Mouse (Mus musculus) kidney, adult 8-10 months (tissue): Measurements from ENCODE around the gene Grhpr.

ENCODE experiments used
- DNase-seq, 2 experiments: peaks; one replicate each; pipeline ENCODE4 v3.0.0; 2022

Grhpr gene

GRCm38 (mm10) chr4:45018452-45018980 lies 37.3 kb downstream of the Grhpr start, which contains the start of gene Polr1e:
Gene Polr1e (plus strand): TSS chr4:45018583.
- DNase-seq = peak; percentile 94 to 98

- DNase-seq = no peak
Measured at GRCm38 (mm10) chr4:45019009-45019408, 37.8 kb downstream of the Grhpr start.

GRCm38 (mm10) chr4:45026459-45026858 lies 45.3 kb downstream of the Grhpr start:
- DNase-seq = no peak

GRCm38 (mm10) chr4:45032586-45032985 lies 51.4 kb downstream of the Grhpr start:
- DNase-seq = no peak

- DNase-seq = peak; percentile 81 to 87
Measured at GRCm38 (mm10) chr4:45034693-45035628, 53.8 kb downstream of the Grhpr start.

- no peak for DNase-seq
Measured at GRCm38 (mm10) chr4:45036048-45036447, 54.9 kb downstream of the Grhpr start.

- no peak for DNase-seq
Measured at GRCm38 (mm10) chr4:45036571-45036970, 55.4 kb downstream of the Grhpr start.

- DNase-seq = no peak
Measured at GRCm38 (mm10) chr4:45037455-45038410, 56.5 kb downstream of the Grhpr start.

GRCm38 (mm10) chr4:45038879-45039278 lies 57.7 kb downstream of the Grhpr start:
- peak; percentile 42 to 43 for DNase-seq

- peak in 1 of 2 experiments; percentile 33 for DNase-seq
Measured at GRCm38 (mm10) chr4:45039546-45039945, 58.4 kb downstream of the Grhpr start.
